Mouse (Mus musculus) heart, embryonic 14.5 days (tissue): ENCODE measurements around the gene Tmod3. TPM values are rescaled to one million over a fixed set of nuclear protein-coding genes. Genes with fewer than 3 reads are reported as not detected.

Source experiments
- ATAC-seq: fragments of 200-750 bp; cut with Nextera tagmentation; 2 replicates; pipeline ENCODE4 v1.8.0; 2017; ENCODE audit warnings: low read depth, moderate TSS enrichment; ENCODE audit not compliant: insufficient number of reproducible peaks, insufficient read depth, low FRiP score
- H3K27ac ChIP-seq, 2 experiments: fragments of 200-500 bp in 1 of 2; fragments of 300-500 bp in 1 of 2; sonication (generic) in 1 of 2; replicated peaks in 1 of 2; 2 replicates each; pipeline ENCODE4 v1.5.1; 2012 to 2014; ENCODE audit warnings: low read depth in 2 of 2, low read length in 2 of 2, control low read depth in 1 of 2, mild to moderate bottlenecking in 1 of 2, mixed read lengths in 1 of 2; ENCODE audit not compliant: control insufficient read depth in 1 of 2, insufficient read depth in 1 of 2
- H3K27me3 ChIP-seq: fragments of 300-500 bp; sonication (generic); 2 replicates; pipeline ENCODE4 v1.6.1; 2014; ENCODE audit warnings: mild to moderate bottlenecking, low read length, control low read depth; ENCODE audit not compliant: control insufficient read depth, insufficient read depth
- H3K36me3 ChIP-seq: fragments of 300-500 bp; sonication (generic); 2 replicates; pipeline ENCODE4 v1.6.1; 2014; ENCODE audit warnings: mild to moderate bottlenecking, control low read depth, low read length, mixed read lengths; ENCODE audit not compliant: control insufficient read depth, insufficient read depth
- H3K4me1 ChIP-seq, 2 experiments: fragments of 200-500 bp in 1 of 2; fragments of 300-500 bp in 1 of 2; sonication (generic) in 1 of 2; 2 replicates each; pipeline ENCODE4 v1.6.1; 2012 to 2014; ENCODE audit warnings: low read length in 2 of 2, control low read depth in 1 of 2, mixed read lengths in 1 of 2; ENCODE audit not compliant: control insufficient read depth in 2 of 2, insufficient read depth in 2 of 2
- H3K4me2 ChIP-seq: fragments of 300-500 bp; sonication (generic); 2 replicates; pipeline ENCODE4 v1.6.1; 2014; ENCODE audit warnings: mild to moderate bottlenecking, low read length
- H3K4me3 ChIP-seq, 2 experiments: fragments of 200-500 bp in 1 of 2; fragments of 300-500 bp in 1 of 2; sonication (generic) in 1 of 2; 2 replicates each; pipeline ENCODE4 v1.5.1; 2012 to 2014; ENCODE audit warnings: low read length in 2 of 2, mild to moderate bottlenecking in 2 of 2, control low read depth in 1 of 2, low read depth in 1 of 2, moderate library complexity in 1 of 2; ENCODE audit not compliant: control insufficient read depth in 1 of 2, insufficient read depth in 1 of 2
- H3K9ac ChIP-seq: fragments of 300-500 bp; sonication (generic); 2 replicates; pipeline ENCODE4 v1.6.1; 2014; ENCODE audit warnings: mild to moderate bottlenecking, low read length
- H3K9me3 ChIP-seq: fragments of 300-500 bp; sonication (generic); 2 replicates; pipeline ENCODE4 v1.6.1; 2016; ENCODE audit warnings: low read length, control low read depth; ENCODE audit not compliant: control insufficient read depth
- WGBS: fragments of 180-500 bp; shearing (Covaris S2); extraction: QIAGEN DNeasy Blood & Tissue Kit; methylation state at CpG from one replicate; pipeline ENCODE4 v1.1.7; 2014; 5-methylcytosine and 5-hydroxymethylcytosine counted together
- polyA plus RNA-seq: library from polyadenylated mRNA; unstranded; fragments of >200 nt; fragmentation: Nextera tagmentation; extraction: Ambion mirVana; gene quantifications from 2 replicates; pipeline ENCODE4 v1.2.1, GENCODE M21; 2014

The Tmod3 gene
- polyA plus RNA-seq, 1 experiment from 2014 or later = 75.0 TPM

DNA sequence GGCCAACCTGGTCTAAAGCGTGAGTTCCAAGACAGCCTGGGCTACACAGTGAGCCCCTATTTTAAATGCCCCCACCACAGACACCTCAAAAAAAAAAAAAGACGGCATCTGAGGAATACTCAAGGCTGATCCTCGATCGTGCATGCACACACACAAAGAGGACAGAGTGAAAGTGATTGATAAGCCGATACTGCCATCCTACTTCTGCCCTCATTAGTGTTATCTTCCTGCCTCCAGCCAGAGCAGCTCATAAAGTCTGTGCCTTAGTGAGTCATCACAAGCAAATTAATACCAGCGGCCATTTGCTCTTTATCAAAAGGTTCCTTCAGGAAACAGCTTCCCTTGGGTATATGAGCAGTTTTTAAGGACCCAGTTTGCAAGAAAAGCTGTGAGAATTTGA is 4.2 kb upstream of the Tmod3 start:
- no peak for ATAC-seq

DNA sequence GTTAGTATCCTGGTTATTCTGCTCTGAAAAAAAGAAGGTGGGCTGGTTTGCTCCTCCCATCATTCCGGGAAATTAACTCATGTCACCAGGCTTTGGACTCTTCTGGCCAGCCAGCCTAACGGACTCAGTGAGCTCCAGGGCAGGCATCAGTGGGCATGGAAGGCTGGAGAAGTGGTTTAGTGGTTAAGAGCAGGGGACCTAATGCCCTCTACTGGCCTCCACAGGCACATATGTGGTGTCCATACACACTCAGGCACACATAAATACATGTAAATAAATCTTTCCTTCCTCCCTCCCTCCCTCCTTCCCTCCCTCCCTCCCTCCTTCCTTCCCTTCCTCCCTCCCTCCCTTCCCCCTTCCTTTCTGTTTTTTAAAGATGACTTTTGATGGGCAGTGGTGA is 3.7 kb upstream of the Tmod3 start:
- no peaks in the 10 kb centered on the region for H3K36me3 ChIP-seq
- no peak overlapping the region for H3K27ac ChIP-seq
- no peak overlapping the region for H3K9ac ChIP-seq
- H3K4me3 ChIP-seq = no peak overlapping the region
- WGBS = 69% methylated on average over 2 of the region's 2 CpGs
- H3K27me3 ChIP-seq = no peaks in the 10 kb centered on the region
- H3K9me3 ChIP-seq = no peaks in the 10 kb centered on the region
- H3K4me2 ChIP-seq = no peak overlapping the region
- no peak for ATAC-seq
- no peaks in the 10 kb centered on the region for H3K4me1 ChIP-seq

More for the DNA sequence above, 4.2 kb upstream of the Tmod3 start:
- H3K27me3 ChIP-seq = no peaks in the 10 kb centered on the region
- WGBS = 62% methylated on average over 6 of the region's 6 CpGs
- H3K27ac ChIP-seq = no peak overlapping the region
- no peak overlapping the region for H3K9ac ChIP-seq
- H3K36me3 ChIP-seq = no peaks in the 10 kb centered on the region
- no peaks in the 10 kb centered on the region for H3K9me3 ChIP-seq
- no peak overlapping the region for H3K4me2 ChIP-seq
- no peak overlapping the region for H3K4me3 ChIP-seq
- H3K4me1 ChIP-seq = no peaks in the 10 kb centered on the region

DNA sequence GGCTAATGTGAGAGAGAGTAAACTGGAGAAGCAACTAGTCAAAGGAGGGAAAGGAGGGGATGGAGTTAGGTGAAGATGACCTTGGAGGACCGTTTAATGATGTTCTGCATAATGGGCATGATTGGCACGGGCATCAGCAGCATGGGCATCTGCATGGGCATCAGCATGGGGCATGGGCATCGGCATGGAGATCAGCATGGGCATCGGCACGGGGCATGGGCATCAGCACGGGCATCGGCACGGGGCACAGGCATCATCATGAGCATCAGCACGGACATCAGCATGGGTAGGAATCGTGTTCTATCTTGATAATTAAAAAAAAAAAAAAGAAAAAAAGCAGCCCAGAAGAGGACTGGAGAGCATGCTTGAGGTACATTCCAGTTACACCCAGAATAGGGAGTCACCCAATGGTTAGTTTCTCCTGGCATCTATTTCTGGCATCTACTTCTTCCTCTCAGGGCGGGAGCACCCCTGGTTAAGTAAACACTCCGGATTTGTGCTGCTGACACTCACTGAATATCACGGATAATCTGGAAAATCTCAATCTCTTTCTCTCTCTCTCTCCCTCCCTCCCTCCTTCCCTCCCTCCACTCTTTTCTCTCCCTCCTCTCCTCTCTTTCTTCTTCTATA is 1.7 kb upstream of the Tmod3 start:
- Histone ChIP-seq H3K27me3 (no peaks in the 10 kb centered on the region), H3K4me2 (no peak overlapping the region), H3K4me1 (peaks cover 0 to 11% of the 10 kb centered on the region in 2 experiments; a peak in 2 of 4 replicates), H3K9me3 (no peaks in the 10 kb centered on the region), H3K9ac (no peak overlapping the region), H3K27ac (no peak overlapping the region), H3K36me3 (no peaks in the 10 kb centered on the region), H3K4me3 (no peak overlapping the region)
- ATAC-seq = no peak
- 73% methylated on average over 13 of the region's 13 CpGs for WGBS

DNA sequence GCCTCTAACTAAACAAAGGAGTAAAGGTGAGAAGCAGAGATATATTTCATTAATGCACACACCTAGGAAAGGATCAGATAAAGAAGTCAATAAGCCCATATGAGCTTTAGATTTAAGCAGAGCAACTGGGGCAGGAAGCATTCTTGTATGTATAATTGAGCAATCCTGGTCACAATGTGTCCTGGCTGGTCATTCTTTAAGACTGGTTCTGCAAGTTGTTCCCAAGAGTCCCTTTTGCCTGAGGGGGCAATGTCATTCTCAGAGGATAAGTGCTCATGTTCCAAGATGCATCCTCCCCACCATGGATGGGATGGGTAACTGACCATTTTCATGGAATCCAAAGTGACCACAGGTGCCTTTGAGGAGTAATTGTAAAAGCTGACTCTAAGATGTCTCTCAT is 896 bp upstream of the Tmod3 start:
- Histone ChIP-seq H3K9ac (no peak overlapping the region), H3K9me3 (no peaks in the 10 kb centered on the region), H3K4me2 (no peak overlapping the region), H3K27ac (no peak overlapping the region), H3K4me3 (no peak overlapping the region), H3K27me3 (no peaks in the 10 kb centered on the region), H3K4me1 (peaks cover 2 to 11% of the 10 kb centered on the region in 2 experiments; a peak in 3 of 4 replicates), H3K36me3 (no peaks in the 10 kb centered on the region)
- no peak for ATAC-seq

DNA sequence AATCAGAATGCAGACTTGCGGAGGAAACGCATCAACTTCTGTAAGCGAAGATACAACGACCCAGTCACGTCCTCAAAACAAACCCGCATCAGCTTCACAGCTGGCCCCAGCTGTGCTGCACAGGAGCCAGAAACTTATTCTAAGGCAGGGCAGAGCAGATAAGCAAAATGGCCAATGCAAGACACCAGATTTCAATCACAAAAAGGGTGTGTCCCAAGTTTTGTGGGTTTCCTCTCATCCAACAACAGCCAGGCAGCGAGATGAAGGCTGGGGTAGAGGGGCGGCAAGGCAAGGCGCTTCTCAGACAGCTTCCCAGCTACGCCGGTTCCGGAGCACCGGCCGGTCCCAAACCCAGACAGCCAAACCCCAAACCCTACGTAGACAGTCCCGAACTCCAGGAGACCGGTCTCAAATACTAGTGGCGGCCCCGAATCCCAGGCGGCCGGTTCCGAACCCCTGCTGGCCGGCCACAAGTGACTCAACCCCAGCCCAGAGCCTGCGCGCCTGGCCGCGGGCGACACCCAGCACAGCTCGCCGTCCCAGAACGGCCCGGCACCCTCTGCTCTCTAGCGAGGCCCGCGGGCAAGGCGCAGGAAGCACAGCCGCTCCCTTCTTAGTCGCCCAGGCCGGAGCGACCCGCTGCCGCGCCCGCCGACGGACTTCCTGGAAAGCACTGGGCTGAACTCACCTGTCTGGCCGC is 495 bp downstream of the Tmod3 start:
- WGBS = under 1% methylated on average over 47 of the region's 47 CpGs
- no peaks in the 10 kb centered on the region for H3K27me3 ChIP-seq
- ATAC-seq = peak; percentile 86
- peaks cover 2 to 11% of the 10 kb centered on the region in 2 experiments; a peak in 3 of 4 replicates for H3K4me1 ChIP-seq
- peak overlapping the region; percentile 75 for H3K4me2 ChIP-seq
- peak overlapping the region; percentile 89 for H3K27ac ChIP-seq
- H3K4me3 ChIP-seq = peak overlapping the region; percentile 64 to 85
- H3K9me3 ChIP-seq = no peaks in the 10 kb centered on the region
- peak overlapping the region; percentile 86 for H3K9ac ChIP-seq
- H3K36me3 ChIP-seq = no peaks in the 10 kb centered on the region

- Histone ChIP-seq H3K9me3 (no peaks in the 10 kb centered on the region), H3K9ac (peak overlapping the region; percentile 86), H3K27me3 (no peaks in the 10 kb centered on the region), H3K27ac (peak overlapping the region in 1 of 2 experiments; percentile 89; a peak in 2 of 4 replicates), H3K4me2 (peak overlapping the region; percentile 75), H3K4me3 (peak overlapping the region; percentile 64 to 85), H3K4me1 (peaks cover 2 to 11% of the 10 kb centered on the region in 2 experiments; a peak in 3 of 4 replicates), H3K36me3 (no peaks in the 10 kb centered on the region)
- WGBS = 22% methylated on average over 3 of the region's 3 CpGs
- ATAC-seq = no peak
These were observed 1.1 kb downstream of the Tmod3 start for GRCm38 (mm10) chr9:75558360-75558759.

DNA sequence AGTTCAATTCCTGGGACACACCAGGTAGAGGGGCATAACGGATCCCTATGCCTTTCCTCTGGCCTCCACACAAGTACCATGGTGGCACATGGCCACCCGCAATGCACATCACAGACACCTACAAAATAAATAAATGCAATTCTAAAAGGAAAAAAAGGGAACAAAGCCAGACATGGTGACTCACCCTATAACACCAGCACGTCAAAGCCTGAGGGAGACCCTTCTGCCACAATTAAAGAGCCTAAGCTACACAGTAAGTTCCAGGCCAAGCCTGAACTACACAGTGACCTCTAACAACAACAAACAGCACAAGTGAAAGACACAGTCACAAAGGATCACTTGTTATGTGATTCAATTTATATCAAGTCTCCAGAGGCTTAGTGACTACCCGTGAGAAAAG is 5.7 kb downstream of the Tmod3 start:
- Histone ChIP-seq H3K4me3 (no peak overlapping the region), H3K27me3 (no peaks in the 10 kb centered on the region), H3K4me2 (no peak overlapping the region), H3K27ac (no peak overlapping the region), H3K36me3 (no peaks in the 10 kb centered on the region), H3K9ac (no peak overlapping the region), H3K4me1 (peaks cover 4 to 11% of the 10 kb centered on the region in 2 experiments; a peak in 3 of 4 replicates), H3K9me3 (peaks cover 9% of the 10 kb centered on the region)
- ATAC-seq = no peak
- 71% methylated on average over 4 of the region's 4 CpGs for WGBS
